Mouse (Mus musculus): ENCODE results near the gene Nup133. TPM values are rescaled to one million over a fixed set of nuclear protein-coding genes. Genes with fewer than 3 reads are reported as not detected.

The Nup133 gene
- polyA plus RNA-seq, 1 experiment = 0.92 TPM

DNA sequence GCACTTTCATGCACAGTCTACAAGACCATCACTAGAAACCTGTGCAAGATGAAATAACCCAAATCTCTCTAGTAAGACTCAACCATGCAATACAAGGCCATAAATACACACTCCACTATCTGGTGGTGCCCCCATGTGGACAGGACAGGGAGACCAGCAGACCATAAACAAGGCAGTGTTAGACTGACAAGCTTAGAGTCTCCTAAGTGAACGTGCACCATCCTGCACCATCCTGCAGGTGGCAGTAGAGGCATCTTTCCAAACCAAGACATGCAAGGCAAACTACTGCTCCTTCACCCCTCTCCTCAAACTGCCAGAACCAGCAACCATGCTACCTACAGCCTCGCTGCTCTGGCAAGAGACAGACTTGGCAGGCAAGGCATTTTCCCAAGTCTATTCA, 24.3 kb downstream of the Nup133 start:
- Histone ChIP-seq H3K9me3 (ENCODE audit: control insufficient read depth, low read length) (no peaks in the 10 kb centered on the region), H3K4me1 (ENCODE audit: control insufficient read depth) (no peaks in the 10 kb centered on the region), H3K27me3 (ENCODE audit: control insufficient read depth) (no peaks in the 10 kb centered on the region), H3K36me3 (ENCODE audit: control insufficient read depth) (peaks cover 97% of the 10 kb centered on the region), H3K4me3 (replicated peaks) (no peak overlapping the region)
- TF ChIP-seq TAL1 (IDR thresholded peaks at IDR 0.05; ENCODE audit: low read length) (no peak), GATA1 (IDR thresholded peaks at IDR 0.05; ENCODE audit: low read length) (no peak)

DNA sequence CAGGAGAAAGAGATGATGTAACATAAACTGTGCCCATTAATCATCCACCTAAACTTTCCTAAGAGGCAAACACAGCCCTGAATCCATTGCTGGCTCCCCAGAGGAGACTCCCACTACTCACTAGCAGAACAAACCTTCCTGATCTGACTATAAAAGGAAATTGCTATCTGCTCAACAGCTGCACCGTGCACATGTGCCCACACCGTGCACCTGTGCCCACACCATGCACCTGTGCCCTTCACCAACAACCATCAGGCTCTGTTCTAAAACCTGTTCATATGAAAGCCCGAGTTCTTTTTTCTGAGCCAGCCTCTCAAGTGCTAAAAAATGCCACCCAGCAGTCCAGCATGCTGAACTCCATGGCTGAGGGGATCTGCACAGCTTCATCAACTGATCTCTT, 34.4 kb downstream of the Nup133 start:
- H3K4me1 ChIP-seq (ENCODE audit: control insufficient read depth) = no peaks in the 10 kb centered on the region
- no peak overlapping the region for H3K4me3 ChIP-seq (replicated peaks)
- peaks cover 100% of the 10 kb centered on the region for H3K36me3 ChIP-seq (ENCODE audit: control insufficient read depth)
- no peaks in the 10 kb centered on the region for H3K27me3 ChIP-seq (ENCODE audit: control insufficient read depth)
- no peak for TF ChIP-seq TAL1 (IDR thresholded peaks at IDR 0.05; ENCODE audit: low read length)
- no peak for TF ChIP-seq GATA1 (IDR thresholded peaks at IDR 0.05; ENCODE audit: low read length)
- H3K9me3 ChIP-seq (ENCODE audit: control insufficient read depth, low read length) = no peaks in the 10 kb centered on the region

DNA sequence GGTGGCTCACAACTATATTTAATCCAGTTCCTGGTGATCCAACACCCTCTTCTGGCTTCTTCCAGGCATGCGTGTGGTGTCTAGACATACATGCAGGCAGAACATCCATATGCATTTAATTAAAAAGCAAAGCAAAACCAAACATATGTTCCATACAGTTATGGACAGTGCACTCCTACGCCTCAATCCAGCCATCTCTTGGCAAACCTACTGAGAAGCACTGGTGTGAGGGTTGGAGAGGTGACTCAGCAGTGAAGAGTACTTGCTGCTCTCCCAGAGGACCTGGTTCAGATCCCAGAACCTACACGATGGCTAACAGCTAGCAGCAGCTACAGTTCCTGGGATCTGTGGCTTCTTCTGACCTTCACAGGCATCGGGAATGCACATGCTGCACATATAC, 36.8 kb downstream of the Nup133 start:
- Histone ChIP-seq H3K27me3 (ENCODE audit: control insufficient read depth) (no peaks in the 10 kb centered on the region), H3K4me3 (replicated peaks) (no peak overlapping the region), H3K9me3 (ENCODE audit: control insufficient read depth, low read length) (no peaks in the 10 kb centered on the region), H3K36me3 (ENCODE audit: control insufficient read depth) (peaks cover 100% of the 10 kb centered on the region), H3K4me1 (ENCODE audit: control insufficient read depth) (no peaks in the 10 kb centered on the region)
- TF ChIP-seq GATA1 (IDR thresholded peaks at IDR 0.05; ENCODE audit: low read length) (no peak), TAL1 (IDR thresholded peaks at IDR 0.05; ENCODE audit: low read length) (no peak)

DNA sequence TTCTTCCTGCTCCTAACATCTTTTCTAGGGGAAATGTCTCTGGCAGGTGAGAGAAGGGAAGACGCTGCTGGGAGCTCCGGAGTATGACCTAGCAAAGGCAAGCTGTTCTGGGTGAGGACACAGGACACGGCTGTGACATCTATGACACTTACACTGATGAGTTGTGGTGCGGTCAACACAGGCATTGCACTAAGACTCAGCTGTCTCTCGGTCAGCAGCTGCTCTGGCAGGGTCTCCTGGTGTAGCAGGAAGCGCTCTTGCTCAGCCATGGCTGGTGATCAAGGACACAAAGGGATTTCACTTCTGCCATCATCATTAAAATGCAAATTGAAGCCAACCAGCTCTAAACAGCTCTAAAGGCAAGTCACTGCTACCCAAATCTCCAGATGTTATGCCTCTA, 41.5 kb downstream of the Nup133 start:
- no peak overlapping the region for H3K4me3 ChIP-seq (replicated peaks)
- peaks cover 100% of the 10 kb centered on the region for H3K36me3 ChIP-seq (ENCODE audit: control insufficient read depth)
- no peaks in the 10 kb centered on the region for H3K4me1 ChIP-seq (ENCODE audit: control insufficient read depth)
- TF ChIP-seq TAL1 (IDR thresholded peaks at IDR 0.05; ENCODE audit: low read length) = no peak
- TF ChIP-seq GATA1 (IDR thresholded peaks at IDR 0.05; ENCODE audit: low read length) = no peak
- H3K27me3 ChIP-seq (ENCODE audit: control insufficient read depth) = no peaks in the 10 kb centered on the region
- no peaks in the 10 kb centered on the region for H3K9me3 ChIP-seq (ENCODE audit: control insufficient read depth, low read length)

DNA sequence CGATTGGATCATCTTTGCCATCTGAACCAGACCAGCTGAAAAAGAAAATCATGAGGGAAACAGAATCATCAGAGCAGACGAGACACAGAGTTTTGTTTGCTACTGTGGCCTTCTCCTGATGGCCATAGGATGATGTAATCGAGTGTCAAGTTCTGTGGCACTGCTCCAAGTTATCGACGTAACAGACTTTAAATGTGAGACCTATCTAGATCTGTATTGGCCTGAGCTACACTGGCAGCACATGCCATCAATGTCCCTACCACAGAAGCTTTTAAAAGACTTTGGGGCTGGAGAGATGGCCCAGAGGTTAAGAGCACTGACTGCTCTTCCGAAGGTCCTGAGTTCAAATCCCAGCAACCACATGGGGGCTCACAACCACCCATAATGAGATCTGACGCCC, 46.4 kb downstream of the Nup133 start:
- no peak for TF ChIP-seq GATA1 (IDR thresholded peaks at IDR 0.05; ENCODE audit: low read length)
- no peak for TF ChIP-seq TAL1 (IDR thresholded peaks at IDR 0.05; ENCODE audit: low read length)
- Histone ChIP-seq H3K9me3 (ENCODE audit: control insufficient read depth, low read length) (no peaks in the 10 kb centered on the region), H3K36me3 (ENCODE audit: control insufficient read depth) (peaks cover 96% of the 10 kb centered on the region), H3K4me3 (replicated peaks) (no peak overlapping the region), H3K27me3 (ENCODE audit: control insufficient read depth) (no peaks in the 10 kb centered on the region), H3K4me1 (ENCODE audit: control insufficient read depth) (no peaks in the 10 kb centered on the region)

DNA sequence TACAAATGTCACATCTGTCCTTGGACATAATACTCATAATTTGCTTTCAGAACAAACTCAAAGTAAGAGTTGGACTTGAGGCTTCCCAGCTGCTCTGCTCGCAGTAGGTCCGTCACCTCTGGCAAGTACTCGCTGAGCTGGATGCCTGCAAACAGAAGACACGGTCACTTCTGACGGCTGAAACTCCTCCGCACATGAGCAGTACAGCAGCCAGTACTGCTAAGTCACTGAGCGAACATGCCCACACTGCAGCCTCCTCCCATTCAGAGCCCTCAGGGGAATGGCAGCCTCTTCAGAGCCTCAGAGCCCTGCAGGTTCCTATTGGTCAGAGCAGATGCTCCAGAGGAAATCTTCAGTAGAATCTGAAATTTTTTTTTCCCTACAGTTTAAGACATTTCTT, 49.7 kb downstream of the Nup133 start:
- Histone ChIP-seq H3K4me3 (replicated peaks) (no peak overlapping the region), H3K36me3 (ENCODE audit: control insufficient read depth) (peaks cover 73% of the 10 kb centered on the region), H3K9me3 (ENCODE audit: control insufficient read depth, low read length) (no peaks in the 10 kb centered on the region), H3K4me1 (ENCODE audit: control insufficient read depth) (no peaks in the 10 kb centered on the region), H3K27me3 (ENCODE audit: control insufficient read depth) (peaks cover 21% of the 10 kb centered on the region)
- no peak for TF ChIP-seq TAL1 (IDR thresholded peaks at IDR 0.05; ENCODE audit: low read length)
- no peak for TF ChIP-seq GATA1 (IDR thresholded peaks at IDR 0.05; ENCODE audit: low read length)

DNA sequence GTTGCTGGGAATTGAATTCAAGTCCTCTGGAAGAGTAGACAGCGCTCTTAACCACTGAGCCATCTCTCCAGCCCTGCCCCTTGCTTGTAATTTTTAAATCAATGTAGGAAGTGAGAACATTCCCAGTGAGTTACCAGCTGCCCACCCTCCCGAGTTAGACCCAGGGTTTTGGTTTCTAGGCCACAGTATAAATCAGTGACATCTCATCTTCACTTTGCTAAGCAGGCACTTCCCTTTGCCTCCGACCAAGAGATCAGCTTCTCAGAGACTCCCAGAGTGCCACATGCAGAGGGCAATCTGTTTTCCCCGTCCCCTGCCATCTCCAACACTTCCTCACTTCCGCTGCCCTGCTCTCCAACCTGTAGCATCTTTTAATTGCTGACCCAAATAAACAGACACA, 50.5 kb downstream of the Nup133 start:
- Histone ChIP-seq H3K9me3 (ENCODE audit: control insufficient read depth, low read length) (no peaks in the 10 kb centered on the region), H3K27me3 (ENCODE audit: control insufficient read depth) (peaks cover 29% of the 10 kb centered on the region), H3K4me3 (replicated peaks) (no peak overlapping the region), H3K36me3 (ENCODE audit: control insufficient read depth) (peaks cover 65% of the 10 kb centered on the region), H3K4me1 (ENCODE audit: control insufficient read depth) (no peaks in the 10 kb centered on the region)
- TF ChIP-seq GATA1 (IDR thresholded peaks at IDR 0.05; ENCODE audit: low read length) (no peak), TAL1 (IDR thresholded peaks at IDR 0.05; ENCODE audit: low read length) (no peak)

DNA sequence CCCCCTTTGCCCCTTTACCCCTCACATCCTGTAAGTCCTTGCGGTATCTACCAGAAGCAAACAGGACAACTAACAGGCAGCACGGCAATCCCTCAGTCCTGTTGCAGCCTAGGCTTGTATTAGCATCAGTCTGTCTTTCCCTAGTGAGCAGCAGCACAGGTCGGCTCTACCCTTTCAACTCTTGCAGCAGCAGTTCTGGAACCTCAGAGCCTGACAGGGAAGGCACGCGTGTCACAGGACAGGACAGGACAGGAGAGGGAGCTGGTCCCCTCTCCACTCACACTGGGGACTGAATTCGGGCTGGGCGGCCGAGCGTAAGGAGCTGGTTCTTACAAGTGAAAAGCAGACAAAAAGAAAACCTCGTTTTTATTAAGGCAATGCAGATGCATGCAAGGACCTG, 52.3 kb downstream of the Nup133 start:
- TF ChIP-seq GATA1 (IDR thresholded peaks at IDR 0.05; ENCODE audit: low read length) (no peak), TAL1 (IDR thresholded peaks at IDR 0.05; ENCODE audit: low read length) (no peak)
- Histone ChIP-seq H3K36me3 (ENCODE audit: control insufficient read depth) (peaks cover 47% of the 10 kb centered on the region), H3K9me3 (ENCODE audit: control insufficient read depth, low read length) (peaks cover 10% of the 10 kb centered on the region; the same call in 1 of the 2 replicates), H3K4me3 (replicated peaks) (no peak overlapping the region), H3K27me3 (ENCODE audit: control insufficient read depth) (peaks cover 47% of the 10 kb centered on the region), H3K4me1 (ENCODE audit: control insufficient read depth) (peaks cover 3% of the 10 kb centered on the region)

DNA sequence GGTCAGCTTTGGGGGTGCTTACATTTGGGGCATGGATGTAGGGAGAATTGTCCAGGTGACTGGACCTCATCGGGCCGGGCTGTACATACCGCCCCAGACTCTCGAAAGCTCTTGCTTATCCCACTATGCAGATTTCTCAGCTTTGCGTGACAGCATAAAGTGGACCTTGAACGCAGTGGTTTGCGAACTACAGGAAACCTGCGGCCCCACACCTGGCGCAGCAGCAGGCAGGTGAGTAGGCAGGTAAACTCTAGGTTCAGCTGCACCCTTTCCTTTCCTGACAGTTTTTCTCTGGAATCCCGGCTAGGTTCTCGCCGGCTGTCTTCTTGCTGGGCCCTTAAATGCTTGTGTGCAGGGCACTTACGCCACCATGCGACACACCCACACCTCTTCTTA, 52.7 kb downstream of the Nup133 start:
- peaks cover 4% of the 10 kb centered on the region for H3K4me1 ChIP-seq (ENCODE audit: control insufficient read depth)
- no peak overlapping the region for H3K4me3 ChIP-seq (replicated peaks)
- peaks cover 11% of the 10 kb centered on the region; the same call in 1 of the 2 replicates for H3K9me3 ChIP-seq (ENCODE audit: control insufficient read depth, low read length)
- H3K36me3 ChIP-seq (ENCODE audit: control insufficient read depth) = peaks cover 43% of the 10 kb centered on the region
- peaks cover 51% of the 10 kb centered on the region for H3K27me3 ChIP-seq (ENCODE audit: control insufficient read depth)
- TF ChIP-seq GATA1 (IDR thresholded peaks at IDR 0.05; ENCODE audit: low read length) (no peak), TAL1 (IDR thresholded peaks at IDR 0.05; ENCODE audit: low read length) (no peak)

DNA sequence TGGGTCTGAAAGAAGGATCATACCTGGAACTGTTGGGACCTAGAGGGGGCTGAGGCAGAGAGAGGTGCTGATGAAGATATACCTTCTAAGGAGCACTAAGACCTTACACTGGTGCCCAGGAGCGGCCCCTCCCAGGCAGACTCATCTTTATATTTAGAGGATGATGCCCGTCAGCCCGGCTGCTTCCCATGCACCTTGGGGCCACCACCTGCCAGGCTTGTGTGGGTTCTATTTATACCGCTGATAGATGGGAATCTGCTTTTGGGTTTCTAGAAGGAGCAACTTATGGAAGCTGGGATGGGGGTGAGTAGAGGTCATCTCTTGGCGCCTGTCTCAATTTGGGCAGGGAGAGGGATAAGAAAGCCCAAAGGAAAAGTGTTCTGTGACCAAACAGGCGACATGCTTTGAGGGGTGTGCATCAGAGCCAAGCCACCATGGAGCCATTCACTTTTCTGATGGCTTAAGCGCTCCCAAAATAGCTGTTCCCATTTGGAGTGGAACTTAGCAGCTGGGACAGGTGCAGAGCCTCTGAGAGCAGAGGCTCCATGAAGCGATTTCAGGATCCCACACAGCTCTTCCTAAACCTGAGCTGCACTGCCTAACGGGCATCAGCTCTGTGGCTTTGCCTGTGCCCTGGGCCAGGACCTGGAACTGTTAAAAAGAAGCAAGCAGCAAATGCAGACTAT, 53.2 kb downstream of the Nup133 start:
- Histone ChIP-seq H3K27me3 (ENCODE audit: control insufficient read depth) (peaks cover 57% of the 10 kb centered on the region), H3K4me3 (replicated peaks) (no peak overlapping the region), H3K36me3 (ENCODE audit: control insufficient read depth) (peaks cover 39% of the 10 kb centered on the region), H3K9me3 (ENCODE audit: control insufficient read depth, low read length) (peaks cover 11% of the 10 kb centered on the region; the same call in 1 of the 2 replicates), H3K4me1 (ENCODE audit: control insufficient read depth) (peaks cover 4% of the 10 kb centered on the region)
- TF ChIP-seq TAL1 (IDR thresholded peaks at IDR 0.05; ENCODE audit: low read length) = no peak

Measured in erythroblast, embryonic 14.5 days (primary cell).